Comparison of ENCODE assay signal across 12 mouse cellular contexts in genomic region chr11:62518991-62519390, GRCm38 (mm10). TPM values are rescaled to one million over a fixed set of nuclear protein-coding genes. Genes with fewer than 3 reads are reported as not detected.
A peak's percentile ranks its signal among the peaks of the same experiment; 100 is the strongest.
DNase-seq lines count a peak whose midpoint lies in the region; ATAC-seq and TF ChIP-seq lines count a peak whose summit lies in the region.
"Had no signal": no experiment of that assay in that cellular context is flagged by ENCODE, and none has a peak within 500 bp of the region (broad histone marks: within the 10 kb centered on the region; RNA-seq: fewer than 3 reads in every experiment).

No protein-coding gene starts in this region.

- no peaks in the 10 kb centered on the region for H3K36me3 ChIP-seq in hindbrain, embryonic 10.5 days
- peaks cover 2% of the 10 kb centered on the region; the same call in 1 of the 2 replicates for H3K36me3 ChIP-seq in hindbrain, embryonic 12.5 days
- H3K36me3 ChIP-seq in neural tube, embryonic 13.5 days, result peaks cover 10% of the 10 kb centered on the region; the same call in 1 of the 2 replicates
- H3K36me3 ChIP-seq: heart, embryonic 12.5 days had no signal

- no peak overlapping the region for H3K4me3 ChIP-seq in hindbrain, embryonic 10.5 days
- no peak overlapping the region for H3K4me3 ChIP-seq in hindbrain, embryonic 12.5 days
- H3K4me3 ChIP-seq in neural tube, embryonic 13.5 days, result no peak overlapping the region
- no peak overlapping the region for H3K4me3 ChIP-seq in olfactory bulb, adult 2 months (ENCODE audit: insufficient read depth, low read depth, low read length)
- H3K4me3 ChIP-seq: forebrain, embryonic 12.5 days; heart, embryonic 12.5 days had no signal

- H3K4me2 ChIP-seq in hindbrain, embryonic 12.5 days (replicated peaks), result no peak overlapping the region
- H3K4me2 ChIP-seq in neural tube, embryonic 13.5 days, result no peak overlapping the region
- H3K4me2 ChIP-seq: forebrain, embryonic 12.5 days; heart, embryonic 12.5 days had no signal

- H3K27me3 ChIP-seq in hindbrain, embryonic 10.5 days (ENCODE audit: insufficient read depth, poor library complexity, severe bottlenecking), result no peaks in the 10 kb centered on the region
- H3K27me3 ChIP-seq in hindbrain, embryonic 12.5 days, result no peaks in the 10 kb centered on the region
- H3K27me3 ChIP-seq in neural tube, embryonic 13.5 days, result no peaks in the 10 kb centered on the region
- H3K27me3 ChIP-seq: forebrain, embryonic 12.5 days; heart, embryonic 12.5 days had no signal

- TF ChIP-seq POLR2A in olfactory bulb, adult 2 months (IDR thresholded peaks at IDR 0.05; ENCODE audit: insufficient read depth, low read depth, low read length), result no peak

- no peaks in the 10 kb centered on the region for H3K9me3 ChIP-seq in hindbrain, embryonic 10.5 days
- no peaks in the 10 kb centered on the region for H3K9me3 ChIP-seq in hindbrain, embryonic 12.5 days (replicated peaks)
- no peaks in the 10 kb centered on the region for H3K9me3 ChIP-seq in neural tube, embryonic 13.5 days
- H3K9me3 ChIP-seq: forebrain, embryonic 12.5 days; heart, embryonic 12.5 days had no signal

- ATAC-seq in hindbrain, embryonic 12.5 days (ENCODE audit: low FRiP score), result no peak
- peak; percentile 53 for ATAC-seq in neural tube, embryonic 13.5 days (ENCODE audit: low read depth)

- 20% methylated on average over 2 of the region's 2 CpGs for WGBS in hindbrain, embryonic 10.5 days
- WGBS in hindbrain, embryonic 12.5 days, result 20% methylated on average over 2 of the region's 2 CpGs
- 22% methylated on average over 2 of the region's 2 CpGs for WGBS in neural tube, embryonic 13.5 days
- WGBS in olfactory bulb, adult 2 months, result 22% methylated on average over 2 of the region's 2 CpGs

- peak; percentile 51 for DNase-seq in hindbrain, embryonic 10.5 days (ENCODE audit: low spot score)
- DNase-seq in neural tube, embryonic 10.5 days (ENCODE audit: extremely low spot score, low spot score), result no peak
- DNase-seq in embryo, embryonic 11 days, result peak; percentile 56
- no peak for DNase-seq in spleen, postnatal 4 days (ENCODE audit: low spot score in 2 of 2)
- DNase-seq in cerebellum, adult 18-20 months, result no peak
- DNase-seq: cerebellum, adult 9-10 months; kidney, adult 11 months had no signal

- no peak for TF ChIP-seq CTCF in olfactory bulb, adult 2 months (IDR thresholded peaks at IDR 0.05; ENCODE audit: insufficient read depth, low read depth, low read length)

- no peak overlapping the region for H3K9ac ChIP-seq in hindbrain, embryonic 12.5 days
- no peak overlapping the region for H3K9ac ChIP-seq in neural tube, embryonic 13.5 days
- H3K9ac ChIP-seq: forebrain, embryonic 12.5 days; heart, embryonic 12.5 days had no signal

- H3K27ac ChIP-seq in hindbrain, embryonic 10.5 days, result no peak overlapping the region
- H3K27ac ChIP-seq in hindbrain, embryonic 12.5 days, result no peak overlapping the region
- H3K27ac ChIP-seq in neural tube, embryonic 13.5 days (replicated peaks), result 0 out of 2 replicates have a peak overlapping the region, but pooled peaks have one; percentile 9
- 0 out of 2 replicates have a peak overlapping the region, but pooled peaks have one; percentile 35 for H3K27ac ChIP-seq in olfactory bulb, adult 2 months (ENCODE audit: insufficient read depth, low read depth, low read length)
- H3K27ac ChIP-seq: forebrain, embryonic 12.5 days had no signal

- peaks cover 6% of the 10 kb centered on the region for H3K4me1 ChIP-seq in hindbrain, embryonic 10.5 days (replicated peaks)
- no peaks in the 10 kb centered on the region for H3K4me1 ChIP-seq in hindbrain, embryonic 12.5 days
- H3K4me1 ChIP-seq in neural tube, embryonic 13.5 days (replicated peaks), result no peaks in the 10 kb centered on the region
- H3K4me1 ChIP-seq in olfactory bulb, adult 2 months (ENCODE audit: control insufficient read depth, insufficient read depth, low read length), result peaks cover 4% of the 10 kb centered on the region; the same call in 1 of the 2 replicates
- H3K4me1 ChIP-seq: forebrain, embryonic 12.5 days had no signal

RNA-seq across cellular contexts. Expression of gene Cenpv, which starts 20.1 kb away (rescaled TPM):
- polyA plus RNA-seq in hindbrain, embryonic 10.5 days (2016; fragmentation: Nextera tagmentation; extraction: Ambion mirVana), result 27.8 and 39.0 TPM in 2 replicates
- 47.2 and 51.6 TPM in 2 replicates for polyA plus RNA-seq in hindbrain, embryonic 12.5 days (2016; fragmentation: Nextera tagmentation; extraction: Ambion mirVana)
- 52.2 and 62.6 TPM in 2 replicates for polyA plus RNA-seq in neural tube, embryonic 13.5 days (2015; fragmentation: Nextera tagmentation; extraction: Ambion mirVana)
- polyA plus RNA-seq in olfactory bulb, adult 2 months (2012; ENCODE audit: insufficient read depth, insufficient read length, low replicate concordance, missing spikeins), result not detected in 2 replicates

RNA-seq across cellular contexts. Expression of gene Ubb, which starts 32.0 kb away (rescaled TPM):
- polyA plus RNA-seq in hindbrain, embryonic 10.5 days (2016; fragmentation: Nextera tagmentation; extraction: Ambion mirVana), result 3,368 and 3,918 TPM in 2 replicates
- 3,674 and 3,736 TPM in 2 replicates for polyA plus RNA-seq in hindbrain, embryonic 12.5 days (2016; fragmentation: Nextera tagmentation; extraction: Ambion mirVana)
- 4,310 and 4,558 TPM in 2 replicates for polyA plus RNA-seq in neural tube, embryonic 13.5 days (2015; fragmentation: Nextera tagmentation; extraction: Ambion mirVana)
- 651 TPM in 1 of 2 replicates, not detected in the other for polyA plus RNA-seq in olfactory bulb, adult 2 months (2012; ENCODE audit: insufficient read depth, insufficient read length, low replicate concordance, missing spikeins)

RNA-seq across cellular contexts. Expression of gene Trpv2, which starts 55.3 kb away (rescaled TPM):
- 6.2 and 6.5 TPM in 2 replicates for polyA plus RNA-seq in hindbrain, embryonic 10.5 days (2016; fragmentation: Nextera tagmentation; extraction: Ambion mirVana)
- polyA plus RNA-seq in hindbrain, embryonic 12.5 days (2016; fragmentation: Nextera tagmentation; extraction: Ambion mirVana), result 10.8 and 14.3 TPM in 2 replicates
- 23.1 and 25.0 TPM in 2 replicates for polyA plus RNA-seq in neural tube, embryonic 13.5 days (2015; fragmentation: Nextera tagmentation; extraction: Ambion mirVana)
- polyA plus RNA-seq in olfactory bulb, adult 2 months (2012; ENCODE audit: insufficient read depth, insufficient read length, low replicate concordance, missing spikeins), result not detected in 2 replicates

Comparison
In these comparisons a context has a peak if more than half of its experiments do, and no peak if none do; other contexts are left out.
1. DNase-seq: peak in hindbrain, embryonic 10.5 days (single experiment) and embryo, embryonic 11 days (single experiment); none in neural tube, embryonic 10.5 days (single experiment), spleen, postnatal 4 days (0 of 2) and cerebellum, adult 18-20 months (0 of 2).
2. H3K27ac ChIP-seq: peak in neural tube, embryonic 13.5 days (single experiment) and olfactory bulb, adult 2 months (single experiment); none in hindbrain, embryonic 10.5 days (single experiment) and hindbrain, embryonic 12.5 days (single experiment).